Mouse (Mus musculus): ENCODE results near the gene Olfr441. TPM values are rescaled to one million over a fixed set of nuclear protein-coding genes. Genes with fewer than 3 reads are reported as not detected.

The Olfr441 gene
- total RNA-seq (2023), result not detected

GRCm38 (mm10) chr6:43106069-43106468 lies at the start of gene Olfr441:
Gene Olfr441 (plus strand): TSS chr6:43106369.

GRCm38 (mm10) chr6:43146267-43146666 lies 40.1 kb downstream of the Olfr441 start, which contains the start of gene Olfr237-ps1:
Gene Olfr237-ps1 (plus strand): TSS chr6:43146567.

GRCm38 (mm10) chr6:43162982-43163381 lies 56.8 kb downstream of the Olfr441 start, which contains the start of gene Olfr437:
Gene Olfr437 (plus strand): TSS chr6:43163282.

Other genes with a start within 250 kb of the Olfr441 start
- not detected for gene Olfr448, start 215.9 kb upstream of the Olfr441 start, total RNA-seq (2023)
- gene Olfr447, start 197.5 kb upstream of the Olfr441 start, total RNA-seq (2023), result not detected
- not detected for gene Olfr446, start 185.0 kb upstream of the Olfr441 start, total RNA-seq (2023)
- gene Olfr444, start 157.3 kb upstream of the Olfr441 start, total RNA-seq (2023), result not detected
- gene Olfr237-ps1, start 40.2 kb downstream of the Olfr441 start, total RNA-seq (2023), result not detected
- not detected for gene Olfr437, start 56.9 kb downstream of the Olfr441 start, total RNA-seq (2023)
- not detected for gene Olfr13, start 65.8 kb downstream of the Olfr441 start, total RNA-seq (2023)
- gene Olfr435, start 90.8 kb downstream of the Olfr441 start, total RNA-seq (2023), result not detected
- not detected for gene Olfr434, start 106.7 kb downstream of the Olfr441 start, total RNA-seq (2023)
- gene Olfr47, start 125.2 kb downstream of the Olfr441 start, total RNA-seq (2023), result not detected
- 2.5 TPM for gene Arhgef5, start 159.2 kb downstream of the Olfr441 start, total RNA-seq (2023)
- gene Nobox, start 203.2 kb downstream of the Olfr441 start, total RNA-seq (2023), result not detected

All from CD8-positive naive resting alpha-beta T cell, adult 57 days (primary cell).